Mouse (Mus musculus) liver (tissue): ENCODE measurements around the gene Krtap17-1.

ENCODE experiments used
- DNase-seq: peaks from one replicate; pipeline ENCODE4 v3.0.0-alpha.2; 2020; ENCODE audit warnings: mixed read lengths

The Krtap17-1 gene

DNA sequence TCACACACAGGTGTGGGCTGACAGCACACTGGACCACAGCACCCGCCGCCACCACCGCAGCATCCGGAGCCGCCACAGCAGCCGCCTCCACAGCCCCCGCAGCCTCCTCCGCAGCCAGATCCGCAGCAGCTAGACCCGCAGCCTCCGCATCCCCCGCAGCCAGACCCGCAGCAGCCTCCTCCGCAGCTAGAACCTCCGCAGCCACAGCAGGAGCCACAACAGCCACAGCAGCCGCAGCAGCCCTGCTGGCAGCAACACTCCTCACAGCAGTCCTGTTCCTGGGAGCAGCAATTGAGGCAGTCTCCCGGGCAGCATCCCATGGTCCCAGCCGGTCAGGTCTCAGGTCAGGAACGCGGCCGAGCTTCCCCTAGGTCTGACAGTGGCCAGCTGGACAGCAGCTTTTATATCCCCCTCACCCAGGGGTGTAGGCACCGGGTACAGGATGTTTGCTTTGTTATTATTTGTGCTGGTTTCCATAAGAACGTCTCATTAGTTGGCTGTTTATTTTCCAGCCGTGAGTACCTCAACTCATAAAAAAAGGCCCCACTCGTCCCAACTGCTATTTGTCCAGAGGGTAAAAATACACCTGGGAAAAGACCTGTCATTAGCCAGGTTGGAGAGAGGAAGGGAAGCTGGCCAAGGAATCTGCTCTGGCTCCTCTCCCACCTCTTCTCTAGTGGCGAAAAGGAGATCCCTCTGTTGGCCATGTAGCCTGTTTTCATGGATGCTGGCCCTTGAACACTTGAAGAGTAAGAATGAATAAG, at the start of gene Krtap17-1:
Gene Krtap17-1 (minus strand): TSS at position 375 of the 764 bp plus-strand sequence.
- DNase-seq: no peak

- no peak for DNase-seq
Observed at GRCm38 (mm10) chr11:100041454-100041853, 47.7 kb upstream of the Krtap17-1 start, which contains the start of gene Krt34. Gene Krt34, minus strand, starts transcription at chr11:100041554.

DNA sequence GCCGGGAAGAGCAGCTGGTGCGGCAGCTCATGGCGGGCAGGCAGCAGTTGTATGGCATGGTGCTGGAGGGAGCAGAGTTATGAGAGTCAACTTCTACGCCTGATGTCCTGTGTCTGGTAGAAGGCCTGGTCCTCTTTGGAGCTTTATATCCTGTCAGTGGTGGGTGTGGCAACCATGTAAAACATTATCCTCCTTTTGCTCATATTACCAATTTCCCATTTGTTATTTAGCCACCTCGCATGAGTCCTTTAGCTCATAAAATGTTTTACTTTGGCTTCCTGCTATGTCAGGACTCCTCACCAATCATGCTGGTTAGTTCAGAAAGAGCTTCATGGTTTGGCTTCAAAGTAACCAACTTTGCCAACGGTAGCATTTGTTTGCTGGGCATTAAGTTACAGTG, 36.0 kb upstream of the Krtap17-1 start, which contains the start of gene Krt33b:
Gene Krt33b (minus strand): TSS at position 101 of the 400 bp plus-strand sequence.
- DNase-seq: no peak

- no peak for DNase-seq
Observed at GRCm38 (mm10) chr11:100021438-100021837, 27.6 kb upstream of the Krtap17-1 start.

DNA sequence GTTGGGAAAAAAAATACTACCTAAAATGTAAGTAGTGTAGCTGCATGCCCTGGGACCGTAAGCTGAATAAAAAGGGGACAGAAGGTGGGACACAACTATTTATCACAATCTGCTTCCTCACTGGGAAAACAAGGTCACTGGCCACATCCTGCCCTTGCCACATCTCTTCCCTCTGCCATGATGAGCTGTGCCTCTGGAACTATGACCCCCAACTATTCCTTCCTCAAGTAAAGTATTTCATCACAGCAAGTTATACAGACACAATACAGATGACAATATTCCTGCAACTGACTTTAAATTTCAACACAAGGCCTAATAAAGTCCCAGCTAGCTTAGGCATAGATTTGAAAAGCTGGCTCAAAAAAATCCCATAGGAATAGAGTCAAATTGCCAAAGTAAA, 25.7 kb upstream of the Krtap17-1 start:
- DNase-seq: no peak

DNA sequence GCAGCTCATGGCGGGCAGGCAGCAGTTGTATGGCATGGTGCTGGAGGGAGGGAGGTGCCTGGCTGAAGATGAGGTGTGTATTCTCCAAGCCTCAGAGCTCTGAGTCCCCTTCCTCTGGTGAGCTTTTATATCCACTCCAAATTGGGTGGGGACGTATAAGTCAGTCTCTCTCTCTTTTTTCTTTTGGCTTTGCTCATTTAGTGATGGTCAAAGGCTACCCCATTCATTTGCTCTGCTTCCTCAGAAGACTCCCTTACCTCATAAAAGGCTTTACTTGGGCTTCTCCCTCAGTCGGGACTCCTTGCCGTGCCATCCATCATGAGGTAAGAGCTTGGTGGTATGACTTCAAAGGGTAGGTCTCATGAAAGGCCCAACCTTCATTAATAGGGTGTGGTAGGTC, 22.3 kb upstream of the Krtap17-1 start, which contains the start of gene Krt33a:
Gene Krt33a (minus strand): TSS at position 101 of the 400 bp plus-strand sequence.
- DNase-seq: no peak

GRCm38 (mm10) chr11:100013691-100014171, 19.9 kb upstream of the Krtap17-1 start:
- DNase-seq: no peak

DNA sequence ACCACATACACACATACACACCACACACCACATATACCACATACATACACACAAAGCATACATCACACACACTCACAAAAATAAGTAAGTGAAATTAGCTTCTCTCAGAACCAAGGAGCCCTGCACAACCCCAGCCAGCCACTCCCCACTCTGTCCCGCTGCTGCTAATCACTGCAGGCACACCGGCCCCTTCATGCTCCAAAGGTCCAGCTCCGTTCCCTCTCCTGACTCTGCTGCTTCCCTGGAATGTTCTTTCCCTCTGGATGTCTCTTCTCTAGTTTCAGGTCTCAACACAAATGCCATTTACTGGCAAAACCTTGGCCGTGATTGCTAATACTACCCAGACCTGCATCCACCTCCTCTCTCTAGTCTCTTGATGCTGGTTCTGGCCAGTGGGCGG, 16.9 kb upstream of the Krtap17-1 start:
- no peak for DNase-seq

- no peak for DNase-seq
Observed at GRCm38 (mm10) chr11:100008336-100008735, 14.5 kb upstream of the Krtap17-1 start.

- no peak for DNase-seq
Observed at GRCm38 (mm10) chr11:100006624-100007023, 12.8 kb upstream of the Krtap17-1 start.

DNA sequence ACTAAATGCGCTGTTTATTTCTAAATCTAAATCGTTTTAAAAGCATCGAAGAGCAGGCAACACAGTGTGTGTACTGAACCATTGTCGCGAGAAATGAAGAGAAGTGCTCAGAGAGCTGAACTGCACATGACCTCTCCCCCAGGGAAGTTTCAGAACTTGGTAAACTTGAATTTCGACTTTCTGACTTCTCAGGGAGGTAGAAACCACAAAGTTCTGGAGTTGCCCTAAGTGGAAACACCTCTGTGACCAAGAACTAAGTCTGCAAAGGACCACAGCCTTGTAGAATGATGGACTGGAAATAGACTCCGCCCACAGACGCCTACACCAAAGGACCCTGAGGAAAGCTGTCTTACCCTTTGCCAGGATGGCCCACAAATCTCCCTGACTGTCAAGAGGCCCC, 12.1 kb upstream of the Krtap17-1 start:
- no peak for DNase-seq

DNA sequence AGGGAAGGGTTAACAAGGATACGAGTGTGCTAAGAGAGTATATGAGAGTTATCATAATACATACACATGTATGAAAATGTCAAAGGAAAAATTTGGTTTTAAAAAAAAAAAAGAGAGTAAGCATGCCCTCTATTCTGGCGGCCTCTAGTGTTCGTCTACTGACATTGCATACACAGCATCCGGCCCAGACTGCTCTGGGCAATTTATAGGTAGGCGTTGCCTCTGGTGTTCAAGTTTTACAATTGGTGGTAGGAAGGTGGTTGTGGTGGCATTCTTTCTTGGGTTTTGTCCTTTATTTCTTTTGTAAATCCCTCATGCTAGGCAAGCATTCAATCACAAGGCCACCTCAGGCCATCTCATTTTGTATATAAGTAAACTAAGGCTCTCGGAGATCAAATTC, 11.1 kb upstream of the Krtap17-1 start:
- peak; percentile 19 for DNase-seq

GRCm38 (mm10) chr11:99999091-99999490, 5.3 kb upstream of the Krtap17-1 start:
- no peak for DNase-seq

DNA sequence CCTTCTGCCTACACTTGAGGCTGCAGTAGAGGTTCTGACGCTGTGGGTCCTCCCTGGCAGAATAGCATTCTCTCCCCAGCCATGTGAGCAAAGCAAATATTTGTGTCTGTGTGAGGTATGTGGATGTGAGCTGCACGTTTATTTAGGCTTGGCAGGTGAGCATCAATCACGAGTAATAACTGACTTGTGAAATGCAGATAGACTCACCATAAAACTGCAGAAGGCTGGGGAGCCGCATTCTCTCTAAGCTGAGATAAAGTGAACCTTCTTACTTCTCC, 529 bp upstream of the Krtap17-1 start:
- DNase-seq: no peak

DNA sequence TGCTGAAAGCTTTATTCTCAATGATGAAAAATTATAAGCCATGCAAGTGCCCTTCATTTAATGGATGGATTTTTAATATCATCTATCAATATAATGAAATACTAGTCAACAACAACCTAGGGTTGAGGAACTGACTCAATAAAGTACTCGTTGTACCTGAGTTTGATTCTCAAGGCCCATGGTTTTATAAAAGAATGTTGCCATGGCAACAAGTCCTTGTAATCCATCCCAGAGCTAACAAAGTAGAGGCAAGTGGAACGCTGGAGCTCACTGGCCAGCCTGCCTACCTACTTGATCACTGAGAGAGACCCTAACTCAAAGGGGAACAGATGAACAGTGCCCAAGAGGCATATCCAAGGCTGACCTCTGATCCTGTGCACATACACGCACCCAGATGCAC, 3.2 kb downstream of the Krtap17-1 start:
- DNase-seq: no peak

DNA sequence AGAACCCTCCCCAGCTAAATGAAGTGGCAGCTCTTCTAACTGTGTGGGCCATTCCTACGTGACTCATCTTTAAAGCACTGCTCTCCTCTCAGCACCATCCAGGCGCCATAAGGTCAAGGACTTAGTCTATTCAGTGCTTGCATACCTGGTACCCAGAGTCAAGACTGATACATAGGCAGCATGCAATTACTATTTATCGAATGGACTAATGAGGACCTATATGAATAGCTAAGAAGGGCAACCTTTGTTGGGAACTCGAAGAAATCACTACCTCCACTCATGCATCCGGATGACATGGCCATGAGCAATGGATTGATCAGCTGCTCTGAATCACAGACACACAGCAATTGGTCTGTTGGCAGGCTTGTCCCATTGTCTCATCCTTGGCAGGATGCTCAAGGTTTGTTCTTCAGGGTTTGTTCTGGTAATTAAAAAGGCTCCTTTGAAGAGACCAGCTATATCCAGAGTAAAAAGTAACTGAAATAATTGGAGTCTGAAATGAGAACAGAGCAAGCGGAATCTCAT, 3.9 kb downstream of the Krtap17-1 start:
- no peak for DNase-seq

DNA sequence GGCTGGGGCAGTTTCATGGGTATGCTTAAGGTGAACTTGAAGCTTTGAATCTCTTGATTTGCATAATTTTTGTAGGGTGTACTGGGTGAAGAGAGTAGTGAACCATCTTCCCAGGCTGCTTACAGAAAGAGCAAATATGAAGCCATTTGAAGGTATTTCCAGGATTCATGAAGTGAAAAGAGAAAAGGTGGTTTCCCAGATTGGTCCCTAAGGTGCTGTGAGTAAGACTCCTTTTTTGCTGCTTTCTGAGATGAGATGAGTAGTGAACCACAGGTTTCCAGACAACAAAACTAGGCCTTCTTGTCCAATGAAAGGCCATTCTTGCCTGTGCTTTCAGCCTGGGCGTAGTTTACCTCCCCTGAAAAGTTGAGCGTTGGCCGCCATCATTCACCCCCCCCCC, 5.3 kb downstream of the Krtap17-1 start:
- DNase-seq: no peak

GRCm38 (mm10) chr11:99986180-99986647, 7.6 kb downstream of the Krtap17-1 start, which contains the start of gene Krtap16-1:
Gene Krtap16-1, minus strand, starts transcription at chr11:99986597.
- DNase-seq: no peak

DNA sequence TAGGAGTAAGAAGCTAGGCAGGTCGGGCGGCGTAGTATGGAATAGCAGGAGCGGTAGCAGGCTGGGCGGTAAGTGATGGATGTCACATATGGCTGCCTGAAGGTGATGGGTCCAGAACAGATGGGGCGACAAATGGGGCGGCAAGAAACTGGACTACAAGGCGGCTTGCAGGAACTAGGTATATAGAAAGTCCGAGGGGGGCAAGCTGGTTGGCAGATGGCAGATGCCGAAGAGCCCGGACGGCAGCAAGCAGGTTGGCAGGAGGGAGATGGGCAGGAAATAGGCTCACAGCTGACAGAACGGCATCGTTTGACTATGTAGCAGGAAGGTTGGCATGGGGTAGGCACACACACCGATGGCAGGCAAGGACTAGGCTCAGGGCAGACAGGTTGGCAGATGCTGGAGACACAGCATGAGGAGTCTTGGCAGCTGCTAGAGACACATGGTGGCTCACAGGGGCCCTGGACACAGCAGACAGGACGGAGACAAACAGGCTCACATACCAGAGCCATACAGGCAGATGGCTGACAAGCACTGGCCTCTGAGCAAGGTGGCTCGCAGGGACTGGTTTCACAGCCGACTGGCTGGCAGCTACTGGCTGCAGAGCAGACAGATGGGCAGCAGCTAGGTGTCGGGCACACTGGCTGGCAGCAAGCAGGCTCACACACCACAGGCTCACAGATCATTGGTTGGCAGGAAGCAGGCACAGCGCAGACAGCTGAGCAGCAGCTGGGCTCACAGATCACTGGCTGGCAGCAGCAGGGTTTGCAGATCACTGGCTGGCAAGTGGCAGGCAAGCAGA, 8.3 kb downstream of the Krtap17-1 start:
- DNase-seq: no peak

- no peak for DNase-seq
Observed at GRCm38 (mm10) chr11:99983442-99983841, 10.4 kb downstream of the Krtap17-1 start.

GRCm38 (mm10) chr11:99982731-99983130, 11.1 kb downstream of the Krtap17-1 start:
- no peak for DNase-seq

DNA sequence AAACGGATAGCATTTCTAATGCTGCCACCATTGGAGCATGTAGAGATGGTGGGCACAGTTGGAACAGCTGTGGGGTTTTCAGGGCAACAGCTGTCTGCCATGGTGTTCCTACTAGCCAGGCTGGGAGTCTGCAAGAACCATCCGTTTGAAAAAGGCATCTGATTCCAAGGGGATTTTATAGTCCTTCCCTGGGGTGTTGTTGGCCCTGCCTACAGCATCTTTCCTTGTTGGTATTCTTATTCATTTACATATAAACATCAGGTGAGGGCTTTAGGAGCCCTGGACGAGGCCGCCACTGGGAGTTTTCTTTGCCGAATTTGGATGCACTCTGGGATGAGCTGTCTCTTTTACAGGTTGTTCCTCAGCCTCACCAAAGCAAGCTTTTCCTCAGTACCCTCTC, 14.8 kb downstream of the Krtap17-1 start, which contains the start of gene Krtap29-1:
Gene Krtap29-1 (minus strand): TSS at position 101 of the 400 bp plus-strand sequence.
- DNase-seq: no peak

- DNase-seq: no peak
Observed at GRCm38 (mm10) chr11:99965961-99966360, 27.8 kb downstream of the Krtap17-1 start.
